ENCODE assay signal across 31 mouse cellular contexts in genomic region chr3:100236725-100237436, GRCm38 (mm10).
DNase-seq lines count a peak whose midpoint lies in the region; ATAC-seq and TF ChIP-seq lines count a peak whose summit lies in the region.
"Had no signal": no experiment of that assay in that cellular context is flagged by ENCODE, and none has a peak within 500 bp of the region (broad histone marks: within the 10 kb centered on the region; RNA-seq: fewer than 3 reads in every experiment).

No protein-coding gene starts in this region.

- TF ChIP-seq CTCF in intestine, postnatal 0 days (IDR thresholded peaks at IDR 0.05; ENCODE audit: low read depth) = no peak

- H3K27ac ChIP-seq in intestine, embryonic 15.5 days = no peak overlapping the region
- no peak overlapping the region for H3K27ac ChIP-seq in intestine, postnatal 0 days (ENCODE audit: low read depth, low read length)
- no peak overlapping the region for H3K27ac ChIP-seq in intestine, embryonic 16.5 days (ENCODE audit: low read length)
- H3K27ac ChIP-seq in kidney, embryonic 15.5 days = no peak overlapping the region
- H3K27ac ChIP-seq: embryonic facial prominence, embryonic 10.5 days; embryonic facial prominence, embryonic 13.5 days; forebrain, embryonic 12.5 days; forebrain, embryonic 15.5 days; gastrocnemius, adult 2 months; heart, adult 2 months; heart, embryonic 10.5 days; heart, embryonic 13.5 days; hindbrain, embryonic 12.5 days; hindbrain, embryonic 15.5 days had no signal

- H3K9me3 ChIP-seq in intestine, embryonic 15.5 days = no peaks in the 10 kb centered on the region
- no peaks in the 10 kb centered on the region for H3K9me3 ChIP-seq in intestine, postnatal 0 days (ENCODE audit: control insufficient read depth)
- H3K9me3 ChIP-seq in intestine, embryonic 16.5 days (ENCODE audit: control insufficient read depth, low read length) = no peaks in the 10 kb centered on the region
- H3K9me3 ChIP-seq in kidney, embryonic 15.5 days (replicated peaks) = no peaks in the 10 kb centered on the region
- H3K9me3 ChIP-seq: embryonic facial prominence, embryonic 10.5 days; embryonic facial prominence, embryonic 13.5 days; forebrain, embryonic 12.5 days; forebrain, embryonic 15.5 days; G1E; heart, embryonic 10.5 days; heart, embryonic 13.5 days; hindbrain, embryonic 12.5 days; hindbrain, embryonic 15.5 days had no signal

- ATAC-seq in intestine, embryonic 15.5 days = peak; percentile 66
- no peak for ATAC-seq in intestine, postnatal 0 days
- peak; percentile 43 for ATAC-seq in activated CD4-positive, CD25-positive, alpha-beta regulatory T cell, adult 4 months
- peak; percentile 71 for ATAC-seq in intestine, embryonic 16.5 days
- no peak for ATAC-seq in kidney, embryonic 15.5 days (replicated peaks; ENCODE audit: low FRiP score)
- ATAC-seq: forebrain, embryonic 15.5 days; Patski had no signal

- H3K4me3 ChIP-seq in intestine, embryonic 15.5 days (replicated peaks) = no peak overlapping the region
- H3K4me3 ChIP-seq in intestine, postnatal 0 days (ENCODE audit: low read depth, low read length) = no peak overlapping the region
- H3K4me3 ChIP-seq in intestine, embryonic 16.5 days (ENCODE audit: low read length) = no peak overlapping the region
- no peak overlapping the region for H3K4me3 ChIP-seq in kidney, embryonic 15.5 days (replicated peaks)
- H3K4me3 ChIP-seq: embryonic facial prominence, embryonic 10.5 days; embryonic facial prominence, embryonic 13.5 days; erythroblast, embryonic 14.5 days; forebrain, embryonic 12.5 days; forebrain, embryonic 15.5 days; gastrocnemius, adult 2 months; heart, adult 2 months; heart, embryonic 10.5 days; heart, embryonic 13.5 days; hindbrain, embryonic 12.5 days; hindbrain, embryonic 15.5 days had no signal

- H3K27me3 ChIP-seq in intestine, embryonic 15.5 days (replicated peaks) = no peaks in the 10 kb centered on the region
- H3K27me3 ChIP-seq in intestine, postnatal 0 days (replicated peaks; ENCODE audit: control insufficient read depth, insufficient read depth, low read length) = no peaks in the 10 kb centered on the region
- H3K27me3 ChIP-seq in intestine, embryonic 16.5 days (replicated peaks; ENCODE audit: control insufficient read depth, insufficient read depth, low read length) = no peaks in the 10 kb centered on the region
- no peaks in the 10 kb centered on the region for H3K27me3 ChIP-seq in kidney, embryonic 15.5 days
- H3K27me3 ChIP-seq: CH12.LX; embryonic facial prominence, embryonic 13.5 days; forebrain, embryonic 12.5 days; forebrain, embryonic 15.5 days; heart, embryonic 13.5 days; hindbrain, embryonic 12.5 days; hindbrain, embryonic 15.5 days; Patski had no signal

- no peaks in the 10 kb centered on the region for H3K36me3 ChIP-seq in intestine, embryonic 15.5 days
- no peaks in the 10 kb centered on the region for H3K36me3 ChIP-seq in intestine, postnatal 0 days (ENCODE audit: control insufficient read depth, insufficient read depth)
- no peaks in the 10 kb centered on the region for H3K36me3 ChIP-seq in intestine, embryonic 16.5 days (ENCODE audit: control insufficient read depth, insufficient read depth, low read length)
- no peaks in the 10 kb centered on the region for H3K36me3 ChIP-seq in kidney, embryonic 15.5 days
- H3K36me3 ChIP-seq: embryonic facial prominence, embryonic 10.5 days; embryonic facial prominence, embryonic 13.5 days; forebrain, embryonic 12.5 days; forebrain, embryonic 15.5 days; G1E; heart, embryonic 10.5 days; heart, embryonic 13.5 days; hindbrain, embryonic 12.5 days; hindbrain, embryonic 15.5 days had no signal

- H3K4me2 ChIP-seq in intestine, embryonic 15.5 days (replicated peaks) = no peak overlapping the region
- H3K4me2 ChIP-seq in intestine, postnatal 0 days (replicated peaks; ENCODE audit: low read depth) = no peak overlapping the region
- no peak overlapping the region for H3K4me2 ChIP-seq in intestine, embryonic 16.5 days (ENCODE audit: low read depth, low read length)
- H3K4me2 ChIP-seq in kidney, embryonic 15.5 days = no peak overlapping the region
- H3K4me2 ChIP-seq: embryonic facial prominence, embryonic 13.5 days; forebrain, embryonic 12.5 days; forebrain, embryonic 15.5 days; heart, embryonic 13.5 days; hindbrain, embryonic 12.5 days; hindbrain, embryonic 15.5 days had no signal

- DNase-seq in thymus, postnatal 10 days (ENCODE audit: low spot score in 2 of 2) = no peak
- DNase-seq: adrenal gland, adult 8-10 months; adrenal gland, postnatal 25 days; cerebellum, adult 11-12 months; cerebellum, adult 8-10 months; cerebellum, postnatal 10 days; cerebellum, postnatal 36 days; embryo, embryonic 11 days; gastrocnemius, adult 2 months; gastrocnemius, postnatal 14 days; heart, adult 2 months; heart, postnatal 14 days; kidney, adult 18-20 months; kidney, adult 9 months had no signal

- no peaks in the 10 kb centered on the region for H3K4me1 ChIP-seq in intestine, embryonic 15.5 days (replicated peaks)
- H3K4me1 ChIP-seq in intestine, postnatal 0 days (replicated peaks; ENCODE audit: control insufficient read depth, insufficient read depth, low read length) = no peaks in the 10 kb centered on the region
- H3K4me1 ChIP-seq in intestine, embryonic 16.5 days (ENCODE audit: control insufficient read depth, insufficient read depth, low read length) = no peaks in the 10 kb centered on the region
- no peaks in the 10 kb centered on the region for H3K4me1 ChIP-seq in kidney, embryonic 15.5 days
- H3K4me1 ChIP-seq: embryonic facial prominence, embryonic 10.5 days; embryonic facial prominence, embryonic 13.5 days; forebrain, embryonic 12.5 days; forebrain, embryonic 15.5 days; heart, embryonic 10.5 days; heart, embryonic 13.5 days; hindbrain, embryonic 12.5 days; hindbrain, embryonic 15.5 days had no signal

- H3K9ac ChIP-seq in intestine, embryonic 15.5 days = no peak overlapping the region
- no peak overlapping the region for H3K9ac ChIP-seq in intestine, postnatal 0 days (ENCODE audit: low read depth, low read length)
- H3K9ac ChIP-seq in intestine, embryonic 16.5 days (ENCODE audit: low read depth, low read length) = no peak overlapping the region
- H3K9ac ChIP-seq in kidney, embryonic 15.5 days = no peak overlapping the region
- H3K9ac ChIP-seq: embryonic facial prominence, embryonic 13.5 days; forebrain, embryonic 12.5 days; forebrain, embryonic 15.5 days; heart, embryonic 13.5 days; hindbrain, embryonic 12.5 days; hindbrain, embryonic 15.5 days had no signal

Comparison
In these comparisons a context has a peak if more than half of its experiments do, and no peak if none do; other contexts are left out.
1. ATAC-seq: peak in intestine, embryonic 15.5 days (single experiment), activated CD4-positive, CD25-positive, alpha-beta regulatory T cell, adult 4 months (single experiment) and intestine, embryonic 16.5 days (single experiment); none in intestine, postnatal 0 days (single experiment) and kidney, embryonic 15.5 days (single experiment).